Mouse (Mus musculus) cortical plate, adult 2 months (tissue): Measurements from ENCODE around the gene Pamr1.

Source experiments
- CTCF ChIP-seq: fragments of 200-500 bp; IDR thresholded peaks from 2 replicates; pipeline ENCODE4 v1.5.1; 2011; ENCODE audit warnings: mild to moderate bottlenecking, control low read depth, low read length; ENCODE audit not compliant: insufficient read depth; ENCODE audit errors: extremely low read depth
- POLR2A ChIP-seq: fragments of 200-500 bp; IDR thresholded peaks from 2 replicates; pipeline ENCODE4 v1.6.1; 2011; ENCODE audit warnings: mild to moderate bottlenecking, low read length, control low read depth; ENCODE audit not compliant: insufficient read depth; ENCODE audit errors: extremely low read depth

DNA sequence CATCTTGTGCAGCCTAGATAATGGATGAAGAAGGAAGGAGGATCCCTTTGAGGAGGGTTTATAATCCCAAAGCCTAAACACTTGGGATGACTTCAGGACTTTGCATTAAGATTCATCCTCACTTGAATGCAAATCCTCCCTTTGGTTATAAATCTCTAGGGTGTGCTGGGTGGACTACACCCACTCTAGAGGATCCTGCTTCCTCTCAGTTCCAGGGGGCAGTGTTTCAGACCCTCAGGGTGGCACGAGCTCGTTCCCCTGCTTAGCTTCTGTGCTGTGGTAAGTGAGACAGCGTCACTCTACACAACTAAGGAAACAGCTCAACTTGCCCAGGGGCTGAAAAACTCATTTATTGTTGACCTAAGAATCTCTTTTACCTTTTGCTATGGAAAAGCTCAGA is 1.8 kb downstream of the Pamr1 start:
- TF ChIP-seq POLR2A (no peak), CTCF (no peak)
